Mouse (Mus musculus): ENCODE measurements around the gene Txnrd1.
A peak's percentile ranks its signal among the peaks of the same experiment; 100 is the strongest.

Gene Txnrd1

GRCm38 (mm10) chr10:82833926-82834325, at the start of gene Txnrd1:
Gene Txnrd1, plus strand, starts transcription at chr10:82833951.
- peak in 1 of 2 experiments; percentile 27 for DNase-seq

GRCm38 (mm10) chr10:82789181-82789580, 44.6 kb upstream of the Txnrd1 start:
- no peak for DNase-seq

GRCm38 (mm10) chr10:82790504-82790903, 43.2 kb upstream of the Txnrd1 start:
- no peak for DNase-seq

- no peak for DNase-seq
These were observed 42.0 kb upstream of the Txnrd1 start for GRCm38 (mm10) chr10:82791713-82792112.

GRCm38 (mm10) chr10:82792311-82792710, 41.4 kb upstream of the Txnrd1 start:
- DNase-seq, result no peak

GRCm38 (mm10) chr10:82795071-82795731, 38.5 kb upstream of the Txnrd1 start:
- peak; percentile 51 to 62 for DNase-seq

- DNase-seq, result no peak
These were observed 38.0 kb upstream of the Txnrd1 start for GRCm38 (mm10) chr10:82795767-82796166.

- no peak for DNase-seq
These were observed 37.2 kb upstream of the Txnrd1 start for GRCm38 (mm10) chr10:82796471-82797118.

GRCm38 (mm10) chr10:82797119-82797491, 36.6 kb upstream of the Txnrd1 start:
- no peak for DNase-seq

GRCm38 (mm10) chr10:82798312-82798933, 35.3 kb upstream of the Txnrd1 start:
- no peak for DNase-seq

- DNase-seq, result no peak
These were observed 33.7 kb upstream of the Txnrd1 start for GRCm38 (mm10) chr10:82800094-82800493.

GRCm38 (mm10) chr10:82804396-82804795, 29.4 kb upstream of the Txnrd1 start:
- no peak for DNase-seq

GRCm38 (mm10) chr10:82805111-82805510, 28.6 kb upstream of the Txnrd1 start:
- no peak for DNase-seq

GRCm38 (mm10) chr10:82806414-82806813, 27.3 kb upstream of the Txnrd1 start:
- peak in 1 of 2 experiments; percentile 35 for DNase-seq

- DNase-seq, result no peak
These were observed 26.5 kb upstream of the Txnrd1 start for GRCm38 (mm10) chr10:82807238-82807637.

- DNase-seq, result no peak
These were observed 25.6 kb upstream of the Txnrd1 start for GRCm38 (mm10) chr10:82808155-82808554.

GRCm38 (mm10) chr10:82808891-82809290, 24.9 kb upstream of the Txnrd1 start:
- no peak for DNase-seq

GRCm38 (mm10) chr10:82809352-82809751, 24.4 kb upstream of the Txnrd1 start:
- no peak for DNase-seq

GRCm38 (mm10) chr10:82811855-82812431, 21.8 kb upstream of the Txnrd1 start:
- DNase-seq, result peak; percentile 84

GRCm38 (mm10) chr10:82814096-82814970, 19.4 kb upstream of the Txnrd1 start:
- no peak for DNase-seq

- DNase-seq, result no peak
These were observed 17.3 kb upstream of the Txnrd1 start for GRCm38 (mm10) chr10:82816441-82816840.

GRCm38 (mm10) chr10:82817514-82817913, 16.2 kb upstream of the Txnrd1 start:
- DNase-seq, result no peak

- no peak for DNase-seq
These were observed 15.8 kb upstream of the Txnrd1 start for GRCm38 (mm10) chr10:82817936-82818335.
